Mouse (Mus musculus): ENCODE measurements at regions not wholly inside any gene's neighbourhood (a gene's known extent, or its start where the extent isn't known, plus 50 kb on each side); places are given as distances from the start of the nearest gene placed in this dataset.
"Not testable (repeated sequence)": the region's sequence is repeated elsewhere in the genome, so short reads cannot be mapped to it uniquely, and the experiment has no call there.

DNA sequence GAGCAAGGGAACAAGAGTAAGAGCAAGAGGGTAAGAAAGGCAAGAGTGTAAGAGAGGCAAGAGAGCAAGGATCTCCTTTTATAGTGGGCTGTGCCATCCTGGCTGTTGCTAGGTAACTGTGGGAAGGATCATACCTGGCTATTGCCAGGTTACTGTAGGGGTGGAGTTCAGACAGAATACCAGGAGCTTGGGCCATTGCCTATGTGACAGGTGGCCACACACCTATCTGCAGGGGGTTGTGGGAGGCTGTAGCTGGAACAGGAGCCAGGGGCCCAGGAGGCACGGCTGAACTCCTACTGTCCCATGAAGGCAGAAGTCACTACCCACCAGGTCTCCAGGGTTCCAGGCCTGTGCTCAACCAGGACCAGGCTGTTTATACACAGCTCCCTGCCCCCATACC, 1149.0 kb downstream of the 9330182O14Rik start:
- DNase-seq: no peak

DNA sequence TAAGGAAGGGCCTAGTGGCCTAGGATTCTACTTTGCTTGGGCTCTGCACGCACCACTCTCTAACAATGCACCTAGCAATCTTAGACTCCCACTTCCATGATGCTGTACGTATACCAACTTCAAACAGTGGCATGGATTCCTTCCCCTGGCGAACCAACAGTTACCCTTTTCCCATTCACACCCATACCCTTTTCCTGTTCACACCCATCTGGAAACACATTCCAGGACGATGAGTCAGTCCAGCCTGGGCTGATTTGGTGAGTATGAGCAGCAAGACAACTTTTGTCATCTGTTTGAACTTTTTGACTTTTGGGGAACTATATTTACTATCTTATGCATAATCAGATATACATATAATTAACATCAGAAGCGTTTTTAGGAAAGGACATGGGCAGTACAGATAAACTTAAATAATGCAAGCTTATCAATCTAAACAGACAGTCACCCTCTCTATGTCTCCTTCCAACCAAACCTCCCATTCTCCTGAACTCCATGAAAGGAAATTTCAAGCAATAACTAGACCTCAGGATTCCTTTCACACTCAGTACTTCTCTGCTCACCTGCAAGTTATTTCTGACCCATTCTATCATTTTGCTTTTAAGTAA, 1152.7 kb downstream of the 9330182O14Rik start:
- DNase-seq: no peak

DNA sequence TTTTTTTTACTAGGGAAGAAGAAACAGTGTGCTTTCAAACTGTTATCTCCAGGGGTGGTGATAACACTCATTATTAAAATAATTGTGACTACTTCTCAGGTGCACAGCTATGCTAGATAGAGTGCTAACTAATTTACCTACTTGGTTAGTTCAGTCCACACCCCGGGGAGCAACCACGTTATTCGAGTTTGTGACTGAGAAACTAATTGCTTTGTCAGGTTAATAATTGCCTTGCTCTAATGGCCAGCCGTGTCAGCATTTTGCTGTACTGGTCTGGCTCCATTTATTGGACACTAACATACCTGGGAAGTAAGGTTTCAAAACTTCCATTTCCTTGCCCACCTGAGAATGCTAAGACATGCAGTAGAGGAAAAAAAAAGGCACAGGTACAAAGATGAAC, 1163.3 kb downstream of the 9330182O14Rik start:
- no peak for DNase-seq

DNA sequence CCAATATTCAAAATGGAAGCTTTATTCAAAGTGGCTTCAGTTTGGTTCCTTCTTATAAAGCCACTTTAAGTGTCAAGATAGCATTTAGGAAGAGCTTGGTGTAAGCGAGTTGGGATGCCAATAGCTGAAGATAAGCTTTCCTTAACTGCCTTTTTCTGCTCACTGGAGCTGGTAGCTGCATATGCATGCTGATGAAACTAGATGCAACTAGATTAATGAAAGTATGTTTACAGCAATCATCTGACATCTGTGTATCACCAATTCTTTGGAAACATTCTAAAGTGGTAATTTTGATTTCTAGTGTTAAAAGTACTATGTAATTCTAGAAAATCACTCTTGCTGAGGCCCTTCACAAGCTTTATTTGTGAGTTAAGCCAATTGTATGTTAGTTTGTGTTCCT, 1172.5 kb downstream of the 9330182O14Rik start:
- no peak for DNase-seq

DNA sequence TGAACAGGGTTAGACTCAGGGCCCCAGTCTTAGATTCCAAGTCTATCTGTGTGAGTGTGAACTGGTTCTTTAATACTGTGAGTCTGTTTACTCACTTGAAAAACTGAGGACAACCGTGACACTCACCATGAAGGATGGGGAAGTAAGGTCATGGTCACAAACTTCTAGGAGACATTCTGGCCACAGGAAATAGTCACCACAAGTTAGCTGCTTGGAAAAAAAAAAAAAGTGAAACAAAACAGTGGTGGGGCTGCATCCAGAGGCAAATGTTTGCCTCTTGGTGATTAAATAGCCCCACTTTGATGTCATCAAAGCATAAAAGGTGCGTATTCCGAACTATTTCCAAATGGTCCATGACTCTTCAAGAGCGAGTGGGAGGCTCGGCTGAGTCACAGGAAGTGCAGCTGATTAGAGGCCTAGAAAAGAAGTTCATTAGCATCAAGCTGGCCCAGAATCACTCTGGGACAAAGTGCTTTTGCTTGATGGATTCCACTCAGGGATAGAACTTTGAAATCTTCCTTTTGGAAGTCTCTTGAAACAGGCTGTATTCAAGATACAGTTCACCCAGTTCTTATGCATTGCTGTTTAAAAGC, 1177.7 kb downstream of the 9330182O14Rik start:
- DNase-seq: no peak

DNA sequence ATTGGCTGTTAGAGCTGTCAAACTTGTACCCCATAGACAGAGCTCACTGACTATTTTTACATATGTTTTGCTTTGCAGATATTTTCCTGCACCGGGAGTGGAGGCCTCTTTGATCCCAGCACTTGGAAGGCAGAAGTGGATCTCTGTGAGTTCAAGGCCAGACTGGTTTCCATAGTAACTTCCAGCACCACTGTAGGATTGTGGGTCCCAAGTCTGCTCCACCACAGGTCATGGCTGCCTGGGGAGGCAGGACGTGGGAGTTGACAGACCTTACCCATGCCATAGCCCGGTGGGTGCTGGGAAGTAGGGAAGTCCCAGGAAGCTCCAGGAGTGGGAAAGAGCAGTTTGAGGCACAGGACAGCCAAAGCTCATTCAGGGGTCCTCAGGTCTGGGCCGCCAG, 1180.8 kb downstream of the 9330182O14Rik start:
- DNase-seq: no peak

DNA sequence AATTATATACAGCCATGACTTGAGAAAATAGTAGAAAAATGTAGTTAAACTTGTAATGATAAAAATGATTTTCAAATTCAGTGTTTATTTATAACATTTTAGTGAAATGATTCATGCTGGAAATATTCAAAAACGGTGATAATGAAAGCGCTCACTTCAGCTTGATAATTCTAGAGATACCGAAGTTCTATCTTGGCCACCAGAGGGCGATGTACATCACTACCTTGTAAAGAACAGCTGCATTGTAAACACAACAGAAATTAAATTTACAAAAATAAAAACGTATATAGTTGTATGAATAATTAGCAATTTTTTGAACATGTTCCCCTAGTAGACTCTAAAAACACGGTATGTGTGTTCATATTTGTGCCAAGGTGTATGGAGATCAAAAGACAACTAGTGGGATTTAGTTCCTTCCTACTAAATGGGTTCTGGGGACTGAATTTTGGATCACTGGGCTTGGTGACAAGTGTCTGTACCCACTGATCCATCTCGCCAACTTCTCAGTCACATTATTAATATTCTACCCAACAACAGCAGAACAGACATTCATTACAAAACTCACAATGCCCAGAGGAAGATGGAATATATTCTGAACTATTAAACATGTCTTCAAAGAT, 1191.6 kb downstream of the 9330182O14Rik start:
- peak; percentile 2 to 31 for DNase-seq

DNA sequence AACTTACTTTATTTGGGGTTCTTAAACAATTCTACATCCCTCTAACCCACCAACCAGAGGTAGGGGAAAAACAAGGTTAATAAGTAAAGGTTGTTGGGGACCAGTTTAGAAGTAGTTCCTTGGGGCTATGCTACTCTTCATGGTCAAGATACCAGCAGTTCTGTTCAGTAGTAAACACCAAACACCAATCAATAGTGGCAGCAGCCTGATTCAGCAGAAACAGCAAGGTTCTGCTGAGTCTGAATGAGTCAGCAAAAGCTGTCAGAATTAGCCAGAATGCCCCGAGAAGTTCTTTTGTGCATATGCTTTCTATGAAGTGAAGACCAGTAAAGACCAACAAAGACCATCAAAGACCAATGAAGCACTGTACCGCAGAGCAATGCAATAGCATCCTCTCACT, 1195.1 kb downstream of the 9330182O14Rik start:
- no peak for DNase-seq

DNA sequence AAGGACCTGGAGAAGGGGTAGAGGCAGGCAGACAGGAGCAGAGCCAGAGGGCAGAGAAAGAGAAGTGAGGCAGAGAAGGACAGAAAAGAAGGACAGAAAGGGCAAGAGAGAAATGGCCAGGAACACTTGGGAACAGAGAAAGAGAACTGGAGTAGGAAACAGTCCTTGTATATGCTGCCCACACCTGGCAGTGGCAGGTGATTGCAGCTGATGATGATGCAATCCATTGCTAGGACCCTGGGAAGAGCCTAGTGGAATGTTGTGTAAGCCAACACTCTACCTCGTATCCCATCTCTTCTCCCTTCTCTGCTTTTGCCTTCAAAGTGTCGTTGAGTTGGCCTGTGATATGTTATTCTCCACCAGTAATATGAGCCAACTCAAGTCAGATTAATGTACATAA, 1195.9 kb downstream of the 9330182O14Rik start:
- DNase-seq: no peak

DNA sequence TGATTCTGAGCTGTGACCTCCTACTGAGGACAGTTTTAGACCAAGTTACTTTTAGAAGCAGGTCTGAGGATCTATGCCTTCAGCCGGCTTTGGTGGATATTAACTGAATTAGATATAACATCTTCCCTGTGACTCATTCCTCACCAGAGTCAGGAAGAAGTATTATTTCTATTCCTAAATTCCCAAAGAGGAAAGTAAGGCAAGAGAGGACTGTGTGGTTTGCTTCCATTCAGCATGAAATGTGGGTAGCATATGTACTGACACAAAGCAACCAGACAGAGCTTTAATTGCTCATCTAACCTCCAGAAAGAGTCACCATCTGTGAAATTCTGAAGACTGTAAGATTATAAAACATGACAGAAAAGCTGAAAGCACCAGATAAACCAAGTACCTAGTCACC, 1198.3 kb downstream of the 9330182O14Rik start:
- no peak for DNase-seq

DNA sequence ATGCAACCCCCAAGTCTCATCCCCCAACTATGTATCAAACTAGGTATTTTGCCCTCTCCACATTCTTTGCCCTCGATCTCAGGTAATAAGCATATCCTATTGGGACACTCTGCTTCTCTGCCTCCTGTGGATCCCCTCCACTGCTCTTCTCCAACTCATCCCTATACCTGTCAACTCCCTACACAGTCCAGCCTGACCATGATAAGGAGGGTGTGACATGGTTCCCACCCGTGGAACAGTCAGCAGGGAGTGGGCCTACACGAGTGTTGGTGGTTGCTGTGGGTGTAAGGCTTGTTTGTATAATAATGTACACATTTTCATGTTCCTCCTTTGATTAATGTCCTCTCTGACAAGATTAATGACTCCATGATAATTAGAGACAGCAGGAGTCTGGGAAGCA, 1199.0 kb downstream of the 9330182O14Rik start:
- DNase-seq: no peak

DNA sequence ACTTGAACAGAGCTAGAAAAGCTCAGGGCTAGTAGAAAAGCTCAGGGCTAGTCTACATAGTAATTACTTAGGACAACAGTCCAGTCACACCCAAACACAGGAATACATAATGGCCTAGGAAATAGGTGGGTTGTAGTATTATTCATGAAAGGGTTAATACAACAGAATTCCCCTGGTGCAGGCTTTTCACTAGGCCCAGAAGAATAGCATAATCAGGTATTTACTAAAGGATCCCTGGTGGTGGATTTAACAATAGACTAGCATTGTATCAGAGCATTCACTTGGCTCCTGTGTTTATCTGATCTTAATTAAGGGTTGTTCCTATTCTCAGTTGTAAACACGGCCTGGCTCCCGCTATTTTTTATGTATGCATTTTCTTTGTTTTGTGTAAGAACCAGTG, 1206.5 kb downstream of the 9330182O14Rik start:
- not testable (repeated sequence) for DNase-seq

DNA sequence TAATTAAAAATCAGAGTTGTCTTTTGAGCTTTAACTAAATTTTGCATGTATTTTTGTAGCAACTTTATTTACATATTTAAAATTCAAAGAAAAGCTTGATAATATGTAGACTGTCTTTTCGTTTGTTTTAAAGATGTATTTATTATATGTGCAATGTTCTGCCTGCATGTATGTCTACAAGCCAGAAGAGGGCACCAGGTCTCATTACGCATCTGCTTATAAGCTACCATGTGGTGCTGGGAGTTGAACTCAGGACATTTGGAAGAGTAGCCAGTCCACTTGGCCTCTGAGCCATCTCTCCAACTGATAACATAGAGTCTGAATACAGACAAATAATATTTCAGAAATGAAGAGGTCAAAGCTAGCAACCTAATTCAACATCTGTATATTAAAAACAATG, 1211.4 kb downstream of the 9330182O14Rik start:
- no peak for DNase-seq

DNA sequence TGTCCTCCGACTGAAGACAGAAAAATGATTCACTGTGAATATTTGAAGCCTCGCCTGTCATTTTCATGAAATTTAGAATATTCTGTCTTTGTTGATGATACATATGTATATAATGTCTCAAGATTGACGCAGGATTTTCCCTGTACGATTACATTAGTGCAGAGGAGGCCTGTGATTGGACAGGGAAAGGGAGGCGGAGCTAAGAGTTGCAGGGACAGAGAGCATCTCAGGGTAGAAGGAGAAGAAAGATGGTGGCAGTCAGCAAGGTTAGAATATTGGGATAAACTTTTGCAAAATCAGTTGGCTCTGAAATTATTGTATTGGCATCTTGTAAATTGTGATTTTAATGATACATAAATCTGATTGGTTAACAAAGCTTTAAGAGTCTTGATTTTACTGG, 1213.1 kb downstream of the 9330182O14Rik start:
- no peak for DNase-seq

DNA sequence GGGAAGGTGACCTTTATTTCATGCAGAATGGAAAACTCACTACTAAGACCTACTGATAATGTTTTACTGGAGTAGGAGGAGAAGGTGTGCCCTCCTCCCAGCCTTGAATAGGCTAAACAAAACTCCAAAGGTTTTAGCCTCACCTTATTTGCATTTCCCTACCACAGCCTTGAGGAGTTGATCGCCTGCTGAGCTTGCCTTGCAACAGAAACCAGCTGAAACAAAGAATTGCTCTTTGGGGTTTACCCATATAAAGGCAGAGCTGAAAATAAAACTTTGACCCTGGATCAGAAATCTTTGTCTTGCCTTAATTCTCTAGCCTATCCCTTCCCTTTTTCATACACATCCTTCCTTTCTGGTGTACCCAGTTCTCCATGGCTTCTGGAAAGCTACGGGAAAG, 1218.0 kb downstream of the 9330182O14Rik start:
- no peak for DNase-seq

DNA sequence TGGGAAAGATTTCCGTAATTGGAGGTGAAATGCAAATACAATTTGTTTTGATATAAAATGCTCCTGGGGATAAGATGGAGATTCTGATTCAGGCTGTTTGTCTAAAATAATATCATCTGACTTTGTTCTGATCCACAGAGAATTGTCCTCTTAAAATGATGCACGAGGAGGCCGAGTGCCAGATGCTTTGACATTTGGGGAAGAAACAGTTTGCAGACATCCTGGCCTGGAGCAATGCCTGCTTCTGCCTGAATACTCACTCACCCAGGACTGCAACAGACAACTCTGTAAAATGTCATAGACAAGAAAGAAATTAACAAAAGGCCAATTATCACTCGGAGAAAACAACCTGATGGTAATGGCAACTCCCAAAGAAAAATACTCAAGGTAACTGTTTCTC, 1225.1 kb downstream of the 9330182O14Rik start:
- peak; percentile 14 to 16 for DNase-seq

DNA sequence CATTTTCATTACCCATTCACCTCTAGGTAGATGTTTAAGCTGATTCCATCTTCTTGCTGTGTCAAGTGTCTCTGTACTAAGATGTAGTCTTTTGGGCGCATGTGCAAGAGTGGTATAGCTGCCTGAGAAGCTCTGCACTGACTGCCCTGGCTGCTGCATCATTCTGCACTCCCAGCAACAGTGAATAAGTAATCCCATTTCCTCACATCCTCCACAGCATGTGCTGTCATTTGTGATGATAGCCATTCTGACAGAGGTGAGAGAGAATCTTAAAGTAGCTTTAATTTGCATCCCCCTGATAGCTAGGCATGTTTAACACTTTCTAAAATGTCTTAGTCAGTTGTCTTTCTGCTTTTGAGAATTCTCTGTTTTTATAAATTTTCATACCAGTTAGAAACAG, 1240.5 kb downstream of the 9330182O14Rik start:
- no peak for DNase-seq

DNA sequence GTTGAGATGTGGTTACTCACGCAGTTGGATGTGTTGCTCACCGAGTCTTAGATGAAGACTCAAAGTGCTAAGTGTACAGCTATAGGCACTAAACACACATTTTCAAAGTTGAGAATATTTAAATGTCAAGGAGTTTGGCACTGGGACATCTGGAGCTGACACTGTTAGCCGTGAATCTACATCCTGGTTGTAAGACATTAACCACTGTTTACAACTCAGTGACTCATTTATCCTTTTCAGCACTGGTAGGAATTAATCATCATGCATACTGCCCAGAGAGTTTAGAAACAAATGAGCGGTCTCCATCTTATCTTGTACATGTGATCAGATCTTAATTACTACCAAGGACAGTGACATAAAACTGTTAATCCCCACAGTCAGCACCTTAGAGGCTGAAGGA, 1241.7 kb downstream of the 9330182O14Rik start:
- no peak for DNase-seq

DNA sequence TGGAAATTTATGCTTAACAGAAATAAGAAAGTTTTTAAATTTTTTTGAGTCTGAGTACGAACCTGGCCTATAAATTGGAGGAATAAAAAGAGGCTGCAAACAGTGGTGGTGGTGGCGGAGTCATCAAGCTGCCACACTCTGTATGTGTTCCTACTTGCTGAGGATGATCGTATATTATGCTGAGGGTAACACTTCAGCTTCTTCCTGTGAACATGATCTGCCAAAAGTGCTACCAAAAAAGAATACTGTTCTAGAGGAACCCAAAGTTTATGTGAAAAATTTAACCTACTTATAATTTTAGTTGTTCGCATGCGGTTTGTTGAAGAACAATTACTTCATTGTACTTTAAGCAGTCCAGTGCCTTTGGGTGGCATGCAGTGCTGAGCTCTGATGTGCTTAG, 1245.5 kb downstream of the 9330182O14Rik start:
- no peak for DNase-seq

DNA sequence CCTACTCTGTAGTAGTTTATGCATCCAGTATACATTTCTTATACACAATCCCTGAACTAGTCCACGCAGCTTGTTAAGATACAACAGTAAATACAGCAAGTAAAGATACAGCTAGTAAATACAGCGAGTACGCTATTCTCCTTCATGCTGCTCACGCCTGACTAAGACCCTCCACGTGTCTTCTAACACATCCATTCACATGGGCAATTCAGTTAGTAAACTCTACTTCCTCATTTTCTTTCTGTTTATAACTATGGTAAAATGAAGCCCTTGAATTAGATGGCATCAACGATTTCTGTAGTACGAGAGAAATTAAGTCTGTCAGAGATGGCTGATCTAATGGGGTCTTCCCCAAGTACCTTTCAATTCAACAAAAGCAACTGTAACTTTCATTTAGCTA, 1246.3 kb downstream of the 9330182O14Rik start:
- no peak for DNase-seq

DNA sequence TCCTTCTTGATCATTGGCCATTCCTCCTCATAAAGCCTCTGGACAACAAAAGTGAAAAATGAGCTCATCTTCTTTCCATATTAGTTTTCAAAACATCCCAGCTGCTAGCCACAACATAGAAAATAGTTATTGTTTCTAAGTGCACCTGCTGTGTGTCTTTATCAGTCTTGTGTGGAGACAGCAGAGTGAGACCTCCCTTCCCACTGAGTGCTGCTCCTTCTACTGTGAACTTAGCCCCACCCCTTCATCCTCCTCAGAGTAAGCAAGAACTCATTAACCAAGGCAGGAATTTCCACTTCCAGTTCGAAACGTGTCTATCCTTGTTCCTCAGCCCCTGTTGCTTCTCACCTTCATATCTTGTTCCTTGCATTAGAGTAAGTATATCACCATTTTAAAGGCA, 1256.5 kb downstream of the 9330182O14Rik start:
- DNase-seq: no peak
